Mouse (Mus musculus): Measurements from ENCODE around the gene Bmf. TPM values are rescaled to one million over a fixed set of nuclear protein-coding genes. Genes with fewer than 3 reads are reported as not detected.

Gene Bmf
- polyA plus RNA-seq, 1 experiment from 2014 or later: 9.8 TPM

- ATAC-seq (peak; percentile 62), DNase-seq (ENCODE audit: low spot score) (peak; percentile 64)
- 34% methylated on average over 20 of the region's 20 CpGs for WGBS
- H3K27ac ChIP-seq (ENCODE audit: low read length): no peak overlapping the region
- no peaks in the 10 kb centered on the region for H3K36me3 ChIP-seq (ENCODE audit: insufficient read depth, low read length)
- TF ChIP-seq EP300 (IDR thresholded peaks at IDR 0.05): no peak
- TF ChIP-seq CTCF (IDR thresholded peaks at IDR 0.05): no peak
- H3K27me3 ChIP-seq (replicated peaks; ENCODE audit: insufficient read depth, low read length): no peaks in the 10 kb centered on the region
- no peaks in the 10 kb centered on the region for H3K9me3 ChIP-seq (ENCODE audit: low read length)
- H3K4me3 ChIP-seq (ENCODE audit: low read depth, low read length): no peak overlapping the region
- H3K4me2 ChIP-seq (replicated peaks; ENCODE audit: low read depth, low read length): no peak overlapping the region
- H3K9ac ChIP-seq (replicated peaks; ENCODE audit: low read depth): no peak overlapping the region
- H3K4me1 ChIP-seq (ENCODE audit: insufficient read depth, low read depth, low read length): no peaks in the 10 kb centered on the region
Measured at GRCm38 (mm10) chr2:118499135-118499961, 50.1 kb downstream of the Bmf start.

GRCm38 (mm10) chr2:118498476-118498875 lies 51.0 kb downstream of the Bmf start:
- H3K4me2 ChIP-seq (replicated peaks; ENCODE audit: low read depth, low read length): no peak overlapping the region
- H3K4me1 ChIP-seq (ENCODE audit: insufficient read depth, low read depth, low read length): no peaks in the 10 kb centered on the region
- no peaks in the 10 kb centered on the region for H3K36me3 ChIP-seq (ENCODE audit: insufficient read depth, low read length)
- DNase-seq (ENCODE audit: low spot score) (no peak), ATAC-seq (no peak)
- no peaks in the 10 kb centered on the region for H3K27me3 ChIP-seq (replicated peaks; ENCODE audit: insufficient read depth, low read length)
- no peak overlapping the region for H3K9ac ChIP-seq (replicated peaks; ENCODE audit: low read depth)
- no peak overlapping the region for H3K27ac ChIP-seq (ENCODE audit: low read length)
- no peak overlapping the region for H3K4me3 ChIP-seq (ENCODE audit: low read depth, low read length)
- TF ChIP-seq EP300 (IDR thresholded peaks at IDR 0.05) (no peak), CTCF (IDR thresholded peaks at IDR 0.05) (no peak)
- no peaks in the 10 kb centered on the region for H3K9me3 ChIP-seq (ENCODE audit: low read length)
- WGBS: 87% methylated on average over 6 of the region's 6 CpGs

- H3K36me3 ChIP-seq (ENCODE audit: insufficient read depth, low read length): no peaks in the 10 kb centered on the region
- no peaks in the 10 kb centered on the region for H3K9me3 ChIP-seq (ENCODE audit: low read length)
- TF ChIP-seq CTCF (IDR thresholded peaks at IDR 0.05): no peak
- TF ChIP-seq EP300 (IDR thresholded peaks at IDR 0.05): no peak
- H3K4me1 ChIP-seq (ENCODE audit: insufficient read depth, low read depth, low read length): no peaks in the 10 kb centered on the region
- WGBS: 82% methylated on average over 5 of the region's 5 CpGs
- H3K27me3 ChIP-seq (replicated peaks; ENCODE audit: insufficient read depth, low read length): no peaks in the 10 kb centered on the region
- no peak for ATAC-seq
- H3K9ac ChIP-seq (replicated peaks; ENCODE audit: low read depth): no peak overlapping the region
- no peak overlapping the region for H3K4me3 ChIP-seq (ENCODE audit: low read depth, low read length)
- no peak overlapping the region for H3K4me2 ChIP-seq (replicated peaks; ENCODE audit: low read depth, low read length)
- DNase-seq (ENCODE audit: low spot score): no peak
- H3K27ac ChIP-seq (ENCODE audit: low read length): no peak overlapping the region
Measured at GRCm38 (mm10) chr2:118497890-118498289, 51.6 kb downstream of the Bmf start.

GRCm38 (mm10) chr2:118495024-118495423 lies 54.5 kb downstream of the Bmf start:
- WGBS: 66% methylated on average over 9 of the region's 9 CpGs
- ATAC-seq: no peak

GRCm38 (mm10) chr2:118491741-118492395 lies 57.6 kb downstream of the Bmf start:
- Histone ChIP-seq H3K4me1 (ENCODE audit: insufficient read depth, low read depth, low read length) (peaks cover 20% of the 10 kb centered on the region; the same call in 1 of the 2 replicates), H3K4me3 (ENCODE audit: low read depth, low read length) (no peak overlapping the region), H3K4me2 (replicated peaks; ENCODE audit: low read depth, low read length) (no peak overlapping the region), H3K9me3 (ENCODE audit: low read length) (no peaks in the 10 kb centered on the region), H3K27me3 (replicated peaks; ENCODE audit: insufficient read depth, low read length) (no peaks in the 10 kb centered on the region), H3K9ac (replicated peaks; ENCODE audit: low read depth) (no peak overlapping the region), H3K36me3 (ENCODE audit: insufficient read depth, low read length) (no peaks in the 10 kb centered on the region), H3K27ac (ENCODE audit: low read length) (peak overlapping the region; percentile 80)
- ATAC-seq (no peak), DNase-seq (ENCODE audit: low spot score) (peak; percentile 35)
- TF ChIP-seq EP300 (IDR thresholded peaks at IDR 0.05) (no peak), CTCF (IDR thresholded peaks at IDR 0.05) (no peak)
- WGBS: 70% methylated on average over 4 of the region's 4 CpGs

More at GRCm38 (mm10) chr2:118495024-118495423, 54.5 kb downstream of the Bmf start:
- H3K36me3 ChIP-seq (ENCODE audit: insufficient read depth, low read length): no peaks in the 10 kb centered on the region
- no peak overlapping the region for H3K9ac ChIP-seq (replicated peaks; ENCODE audit: low read depth)
- no peaks in the 10 kb centered on the region for H3K27me3 ChIP-seq (replicated peaks; ENCODE audit: insufficient read depth, low read length)
- no peak overlapping the region for H3K4me3 ChIP-seq (ENCODE audit: low read depth, low read length)
- TF ChIP-seq EP300 (IDR thresholded peaks at IDR 0.05) (no peak), CTCF (IDR thresholded peaks at IDR 0.05) (no peak)
- H3K4me1 ChIP-seq (ENCODE audit: insufficient read depth, low read depth, low read length): peaks cover 17% of the 10 kb centered on the region; the same call in 1 of the 2 replicates
- DNase-seq (ENCODE audit: low spot score): no peak
- H3K4me2 ChIP-seq (replicated peaks; ENCODE audit: low read depth, low read length): no peak overlapping the region
- no peaks in the 10 kb centered on the region for H3K9me3 ChIP-seq (ENCODE audit: low read length)
- H3K27ac ChIP-seq (ENCODE audit: low read length): no peak overlapping the region

- H3K4me1 ChIP-seq (ENCODE audit: insufficient read depth, low read depth, low read length): peaks cover 20% of the 10 kb centered on the region; the same call in 1 of the 2 replicates
- H3K4me3 ChIP-seq (ENCODE audit: low read depth, low read length): no peak overlapping the region
- no peaks in the 10 kb centered on the region for H3K27me3 ChIP-seq (replicated peaks; ENCODE audit: insufficient read depth, low read length)
- 0 out of 2 replicates have a peak, but pooled peaks have one; percentile 26 for TF ChIP-seq EP300 (IDR thresholded peaks at IDR 0.05)
- TF ChIP-seq CTCF (IDR thresholded peaks at IDR 0.05): no peak
- no peaks in the 10 kb centered on the region for H3K9me3 ChIP-seq (ENCODE audit: low read length)
- WGBS: 13% methylated on average over 5 of the region's 5 CpGs
- peak; percentile 61 for DNase-seq (ENCODE audit: low spot score)
- peak overlapping the region; percentile 80 for H3K27ac ChIP-seq (ENCODE audit: low read length)
- no peak overlapping the region for H3K4me2 ChIP-seq (replicated peaks; ENCODE audit: low read depth, low read length)
- H3K9ac ChIP-seq (replicated peaks; ENCODE audit: low read depth): no peak overlapping the region
- H3K36me3 ChIP-seq (ENCODE audit: insufficient read depth, low read length): no peaks in the 10 kb centered on the region
- ATAC-seq: peak; percentile 56
Measured at GRCm38 (mm10) chr2:118491281-118491731, 58.2 kb downstream of the Bmf start.
